Mouse (Mus musculus): ENCODE data around the gene Phf5a. TPM values are rescaled to one million over a fixed set of nuclear protein-coding genes. Genes with fewer than 3 reads are reported as not detected.

The Phf5a gene
- total RNA-seq, 2 experiments from 2014 or later, result 58.8 to 62.9 TPM

GRCm38 (mm10) chr15:81828426-81829207, 43.1 kb downstream of the Phf5a start:
- no peak for DNase-seq

DNA sequence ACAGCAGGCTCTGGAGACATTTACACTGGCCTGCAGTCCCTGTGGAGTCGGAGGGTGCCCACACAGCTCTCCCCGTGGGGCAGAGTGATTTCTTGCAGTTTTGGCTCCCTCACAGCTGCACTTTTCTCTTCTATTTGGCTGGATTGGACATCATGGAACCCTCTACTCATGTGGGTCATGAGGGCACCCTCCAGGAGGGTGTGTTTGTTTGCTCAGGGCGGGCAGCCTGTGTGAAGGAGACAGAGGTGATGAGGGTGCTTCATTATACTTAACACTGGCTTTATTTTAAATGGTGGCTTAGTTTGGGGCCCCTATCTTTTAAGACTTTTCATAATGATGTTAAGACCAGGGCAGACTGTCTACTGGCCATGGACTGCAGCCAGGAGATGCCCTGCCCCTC, 46.9 kb downstream of the Phf5a start:
- DNase-seq, result no peak

DNA sequence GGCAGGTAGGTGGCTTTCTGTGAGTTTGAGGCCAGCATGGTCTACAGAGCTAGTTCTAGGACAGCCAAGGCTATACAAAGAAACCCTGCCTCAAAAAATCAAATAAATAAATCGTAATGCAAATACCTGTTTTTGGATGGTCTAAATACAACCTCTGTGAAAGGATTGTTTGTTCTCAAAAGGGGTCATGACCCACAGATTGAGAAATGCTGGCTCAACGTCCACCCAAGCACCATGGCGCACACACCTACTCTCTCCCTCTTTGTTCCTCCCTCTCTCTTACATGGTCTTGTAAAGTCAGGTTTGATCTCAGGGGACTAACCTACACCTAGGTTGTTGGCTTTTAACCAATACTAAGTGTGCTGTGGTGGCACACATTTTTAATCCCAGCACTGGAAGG, 49.1 kb downstream of the Phf5a start:
- DNase-seq, result no peak

DNA sequence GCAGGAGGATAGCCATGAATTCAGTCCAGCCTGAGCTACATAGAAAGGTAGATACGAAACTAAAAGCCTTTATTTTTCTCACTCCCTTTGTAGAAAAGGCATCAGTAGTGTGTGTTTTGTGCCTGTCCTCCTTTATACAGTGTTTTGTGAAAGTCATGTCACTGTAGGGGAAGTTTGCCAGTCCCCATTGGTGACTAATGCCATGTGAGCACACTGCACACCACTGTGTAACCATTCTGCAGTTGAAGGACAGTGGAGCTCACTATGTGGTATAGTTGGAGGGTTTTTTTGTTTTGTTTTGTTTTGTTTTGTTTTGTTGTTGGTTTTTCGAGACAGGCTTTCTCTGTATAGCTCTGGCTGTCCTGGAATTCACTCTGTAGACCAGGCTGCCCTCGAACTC, 53.3 kb downstream of the Phf5a start:
- DNase-seq, result no peak

- DNase-seq, result no peak
These were observed 56.9 kb downstream of the Phf5a start for GRCm38 (mm10) chr15:81814716-81815370.

Other genes with a start within 250 kb of the Phf5a start
- gene L3mbtl2, start 208.0 kb downstream of the Phf5a start, total RNA-seq (2021), result 10 to 100 TPM; 16.4 to 19.7 TPM
- 1 to 10 TPM; 3.6 to 5.1 TPM for gene Chadl, start 174.6 kb downstream of the Phf5a start, total RNA-seq (2021)
- 10 to 100 TPM; 73.2 to 78.2 TPM for gene Zc3h7b, start 126.9 kb downstream of the Phf5a start, total RNA-seq (2021)
- 10 to 100 TPM; 48.5 to 49.2 TPM for gene Rangap1, start 126.4 kb downstream of the Phf5a start, total RNA-seq (2021)
- gene Tef, start 69.5 kb downstream of the Phf5a start, total RNA-seq (2021), result 10 to 100 TPM; 68.4 to 74.1 TPM
- 100 to 1,000 TPM; 108 to 183 TPM for gene Tob2, start 13.1 kb downstream of the Phf5a start, total RNA-seq (2021)
- 1,000 to 10,000 TPM; 2,299 to 2,557 TPM for gene Aco2, start 398 bp upstream of the Phf5a start, total RNA-seq (2021)
- gene Polr3h, start 54.3 kb upstream of the Phf5a start, total RNA-seq (2021), result 10 to 100 TPM; 15.5 to 19.1 TPM
- gene Csdc2, start 64.8 kb upstream of the Phf5a start, total RNA-seq (2021), result 10 to 100 TPM; 16.9 to 27.9 TPM
- gene Pmm1, start 89.0 kb upstream of the Phf5a start, total RNA-seq (2021), result 10 to 100 TPM; 81.4 to 94.8 TPM
- not detected for gene 1700029P11Rik, start 108.6 kb upstream of the Phf5a start, total RNA-seq (2021)
- 100 to 1,000 TPM; 122 to 139 TPM for gene Xrcc6, start 115.9 kb upstream of the Phf5a start, total RNA-seq (2021)
- gene Desi1, start 162.0 kb upstream of the Phf5a start, total RNA-seq (2021), result 10 to 100 TPM; 51.9 to 60.3 TPM
- 10 to 100 TPM; 76.1 to 84.1 TPM for gene Snu13, start 175.7 kb upstream of the Phf5a start, total RNA-seq (2021)
- gene 4930407I10Rik, start 187.2 kb upstream of the Phf5a start, total RNA-seq (2021), result not detected
- 1 to 10 TPM in 1 of 2 experiments, under 1 TPM in 1; 0.93 to 2.0 TPM for gene Mei1, start 198.1 kb upstream of the Phf5a start, total RNA-seq (2021)